Mouse (Mus musculus): Measurements from ENCODE around the gene Vsnl1.

DNA sequence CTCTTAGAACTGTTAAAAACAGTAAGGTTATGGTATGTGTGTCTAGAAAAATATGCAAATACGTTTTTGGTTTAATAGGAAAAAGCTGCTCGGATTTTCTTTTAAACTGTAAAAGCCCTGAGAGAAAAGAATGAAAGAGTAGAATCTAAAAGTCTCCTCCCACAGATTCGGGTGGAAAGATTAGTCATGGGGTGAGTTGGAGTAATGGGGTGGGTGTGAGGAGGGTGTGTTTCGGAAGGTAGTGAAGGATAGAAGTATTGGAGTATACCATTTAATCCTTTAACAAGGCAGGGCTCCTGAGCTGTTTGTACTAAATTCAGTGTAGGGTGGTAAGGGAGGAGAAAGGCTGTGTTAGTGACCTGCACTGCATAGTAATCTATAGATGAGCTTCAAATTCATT is 9.0 kb downstream of the Vsnl1 start:
- TF ChIP-seq POLR2A (IDR thresholded peaks at IDR 0.05; ENCODE audit: extremely low read depth, insufficient read depth, low read length) (no peak), CTCF (IDR thresholded peaks at IDR 0.05; ENCODE audit: low read depth, low read length) (no peak)
